Mouse (Mus musculus): ENCODE results near the gene Usp6nl. TPM values are rescaled to one million over a fixed set of nuclear protein-coding genes. Genes with fewer than 3 reads are reported as not detected.

Gene Usp6nl
- polyA plus RNA-seq, 1 experiment from 2014 or later, result 18.3 TPM

GRCm38 (mm10) chr2:6294993-6295628 lies 27.4 kb upstream of the Usp6nl start:
- Histone ChIP-seq H3K27ac (ENCODE audit: low read depth, low read length) (no peak overlapping the region), H3K4me1 (replicated peaks; ENCODE audit: control insufficient read depth, insufficient read depth, low read length) (no peaks in the 10 kb centered on the region), H3K4me3 (ENCODE audit: low read depth, low read length) (no peak overlapping the region), H3K4me2 (ENCODE audit: low read depth, low read length, severe bottlenecking) (no peak overlapping the region), H3K9ac (ENCODE audit: low read length) (no peak overlapping the region), H3K36me3 (ENCODE audit: control insufficient read depth, insufficient read depth, low read length) (no peaks in the 10 kb centered on the region), H3K27me3 (ENCODE audit: control insufficient read depth, insufficient read depth, low read length) (no peaks in the 10 kb centered on the region), H3K9me3 (ENCODE audit: control insufficient read depth, low read length) (no peaks in the 10 kb centered on the region)
- no peak for DNase-seq (ENCODE audit: low spot score)
- ATAC-seq (replicated peaks; ENCODE audit: low FRiP score), result no peak
- WGBS, result 72% methylated on average over 7 of the region's 7 CpGs

GRCm38 (mm10) chr2:6304768-6305167 lies 17.7 kb upstream of the Usp6nl start:
- Histone ChIP-seq H3K9me3 (ENCODE audit: control insufficient read depth, low read length) (no peaks in the 10 kb centered on the region), H3K4me1 (replicated peaks; ENCODE audit: control insufficient read depth, insufficient read depth, low read length) (no peaks in the 10 kb centered on the region), H3K27me3 (ENCODE audit: control insufficient read depth, insufficient read depth, low read length) (no peaks in the 10 kb centered on the region), H3K27ac (ENCODE audit: low read depth, low read length) (no peak overlapping the region), H3K36me3 (ENCODE audit: control insufficient read depth, insufficient read depth, low read length) (no peaks in the 10 kb centered on the region), H3K9ac (ENCODE audit: low read length) (no peak overlapping the region), H3K4me3 (ENCODE audit: low read depth, low read length) (no peak overlapping the region), H3K4me2 (ENCODE audit: low read depth, low read length, severe bottlenecking) (no peak overlapping the region)
- ATAC-seq (replicated peaks; ENCODE audit: low FRiP score) (no peak), DNase-seq (ENCODE audit: low spot score) (no peak)
- WGBS, result 98% methylated on average over 4 of the region's 4 CpGs

GRCm38 (mm10) chr2:6306861-6307260 lies 15.6 kb upstream of the Usp6nl start:
- WGBS, result 74% methylated on average over 3 of the region's 3 CpGs
- Histone ChIP-seq H3K4me2 (ENCODE audit: low read depth, low read length, severe bottlenecking) (no peak overlapping the region), H3K27me3 (ENCODE audit: control insufficient read depth, insufficient read depth, low read length) (no peaks in the 10 kb centered on the region)

GRCm38 (mm10) chr2:6309373-6309821 lies 13.1 kb upstream of the Usp6nl start:
- Histone ChIP-seq H3K9me3 (ENCODE audit: control insufficient read depth, low read length) (no peaks in the 10 kb centered on the region), H3K27me3 (ENCODE audit: control insufficient read depth, insufficient read depth, low read length) (no peaks in the 10 kb centered on the region), H3K4me3 (ENCODE audit: low read depth, low read length) (no peak overlapping the region), H3K4me1 (replicated peaks; ENCODE audit: control insufficient read depth, insufficient read depth, low read length) (no peaks in the 10 kb centered on the region), H3K36me3 (ENCODE audit: control insufficient read depth, insufficient read depth, low read length) (no peaks in the 10 kb centered on the region), H3K4me2 (ENCODE audit: low read depth, low read length, severe bottlenecking) (no peak overlapping the region), H3K9ac (ENCODE audit: low read length) (no peak overlapping the region), H3K27ac (ENCODE audit: low read depth, low read length) (no peak overlapping the region)
- WGBS, result 87% methylated on average over 6 of the region's 6 CpGs
- ATAC-seq (replicated peaks; ENCODE audit: low FRiP score), result no peak
- DNase-seq (ENCODE audit: low spot score), result no peak

More at GRCm38 (mm10) chr2:6306861-6307260, 15.6 kb upstream of the Usp6nl start:
- ATAC-seq (replicated peaks; ENCODE audit: low FRiP score), result no peak
- H3K9me3 ChIP-seq (ENCODE audit: control insufficient read depth, low read length), result no peaks in the 10 kb centered on the region
- H3K27ac ChIP-seq (ENCODE audit: low read depth, low read length), result no peak overlapping the region
- no peak overlapping the region for H3K4me3 ChIP-seq (ENCODE audit: low read depth, low read length)
- no peak overlapping the region for H3K9ac ChIP-seq (ENCODE audit: low read length)
- H3K36me3 ChIP-seq (ENCODE audit: control insufficient read depth, insufficient read depth, low read length), result no peaks in the 10 kb centered on the region
- no peak for DNase-seq (ENCODE audit: low spot score)
- no peaks in the 10 kb centered on the region for H3K4me1 ChIP-seq (replicated peaks; ENCODE audit: control insufficient read depth, insufficient read depth, low read length)

GRCm38 (mm10) chr2:6312764-6313163 lies 9.7 kb upstream of the Usp6nl start:
- WGBS, result 91% methylated on average over 10 of the region's 10 CpGs

GRCm38 (mm10) chr2:6313733-6314132 lies 8.7 kb upstream of the Usp6nl start:
- DNase-seq (ENCODE audit: low spot score) (no peak), ATAC-seq (replicated peaks; ENCODE audit: low FRiP score) (no peak)
- Histone ChIP-seq H3K9me3 (ENCODE audit: control insufficient read depth, low read length) (no peaks in the 10 kb centered on the region), H3K4me3 (ENCODE audit: low read depth, low read length) (no peak overlapping the region), H3K27me3 (ENCODE audit: control insufficient read depth, insufficient read depth, low read length) (no peaks in the 10 kb centered on the region), H3K4me1 (replicated peaks; ENCODE audit: control insufficient read depth, insufficient read depth, low read length) (no peaks in the 10 kb centered on the region), H3K27ac (ENCODE audit: low read depth, low read length) (no peak overlapping the region), H3K9ac (ENCODE audit: low read length) (no peak overlapping the region), H3K36me3 (ENCODE audit: control insufficient read depth, insufficient read depth, low read length) (no peaks in the 10 kb centered on the region), H3K4me2 (ENCODE audit: low read depth, low read length, severe bottlenecking) (no peak overlapping the region)
- WGBS, result 91% methylated on average over 1 of the region's 1 CpGs

More at GRCm38 (mm10) chr2:6312764-6313163, 9.7 kb upstream of the Usp6nl start:
- no peak for ATAC-seq (replicated peaks; ENCODE audit: low FRiP score)
- H3K4me1 ChIP-seq (replicated peaks; ENCODE audit: control insufficient read depth, insufficient read depth, low read length), result no peaks in the 10 kb centered on the region
- H3K36me3 ChIP-seq (ENCODE audit: control insufficient read depth, insufficient read depth, low read length), result no peaks in the 10 kb centered on the region
- H3K4me3 ChIP-seq (ENCODE audit: low read depth, low read length), result no peak overlapping the region
- no peak overlapping the region for H3K27ac ChIP-seq (ENCODE audit: low read depth, low read length)
- H3K9me3 ChIP-seq (ENCODE audit: control insufficient read depth, low read length), result no peaks in the 10 kb centered on the region
- H3K27me3 ChIP-seq (ENCODE audit: control insufficient read depth, insufficient read depth, low read length), result no peaks in the 10 kb centered on the region
- DNase-seq (ENCODE audit: low spot score), result no peak
- H3K4me2 ChIP-seq (ENCODE audit: low read depth, low read length, severe bottlenecking), result no peak overlapping the region
- H3K9ac ChIP-seq (ENCODE audit: low read length), result no peak overlapping the region

- WGBS, result 91% methylated on average over 3 of the region's 3 CpGs
- DNase-seq (ENCODE audit: low spot score) (no peak), ATAC-seq (replicated peaks; ENCODE audit: low FRiP score) (no peak)
- Histone ChIP-seq H3K9me3 (ENCODE audit: control insufficient read depth, low read length) (no peaks in the 10 kb centered on the region), H3K36me3 (ENCODE audit: control insufficient read depth, insufficient read depth, low read length) (no peaks in the 10 kb centered on the region), H3K4me2 (ENCODE audit: low read depth, low read length, severe bottlenecking) (no peak overlapping the region), H3K4me1 (replicated peaks; ENCODE audit: control insufficient read depth, insufficient read depth, low read length) (peaks cover 10% of the 10 kb centered on the region), H3K27me3 (ENCODE audit: control insufficient read depth, insufficient read depth, low read length) (no peaks in the 10 kb centered on the region; the same call in 1 of the 2 replicates), H3K9ac (ENCODE audit: low read length) (no peak overlapping the region), H3K27ac (ENCODE audit: low read depth, low read length) (no peak overlapping the region), H3K4me3 (ENCODE audit: low read depth, low read length) (no peak overlapping the region)
These were observed 2.3 kb upstream of the Usp6nl start for GRCm38 (mm10) chr2:6320153-6320552.

GRCm38 (mm10) chr2:6321769-6322375 lies 595 bp upstream of the Usp6nl start:
- WGBS, result 5% methylated on average over 9 of the region's 9 CpGs
- Histone ChIP-seq H3K27me3 (ENCODE audit: control insufficient read depth, insufficient read depth, low read length) (no peaks in the 10 kb centered on the region; the same call in 1 of the 2 replicates), H3K9ac (ENCODE audit: low read length) (peak overlapping the region; percentile 97), H3K4me1 (replicated peaks; ENCODE audit: control insufficient read depth, insufficient read depth, low read length) (peaks cover 10% of the 10 kb centered on the region), H3K9me3 (ENCODE audit: control insufficient read depth, low read length) (no peaks in the 10 kb centered on the region), H3K36me3 (ENCODE audit: control insufficient read depth, insufficient read depth, low read length) (no peaks in the 10 kb centered on the region), H3K4me3 (ENCODE audit: low read depth, low read length) (peak overlapping the region; percentile 93), H3K4me2 (ENCODE audit: low read depth, low read length, severe bottlenecking) (peak overlapping the region; percentile 66), H3K27ac (ENCODE audit: low read depth, low read length) (peak overlapping the region; percentile 97)
- ATAC-seq (replicated peaks; ENCODE audit: low FRiP score), result no peak
- DNase-seq (ENCODE audit: low spot score), result no peak

Measured in forebrain, embryonic 11.5 days (tissue).